Mouse (Mus musculus): ENCODE measurements at regions not wholly inside any gene's neighbourhood (a gene's known extent, or its start where the extent isn't known, plus 50 kb on each side); places are given as distances from the start of the nearest gene placed in this dataset.
A peak's percentile ranks its signal among the peaks of the same experiment; 100 is the strongest.

GRCm38 (mm10) chr3:149306291-149306690 lies 315.9 kb upstream of the Adgrl2 start:
- H3K4me2 ChIP-seq (replicated peaks; ENCODE audit: low read depth, low read length), result no peak overlapping the region
- ATAC-seq (no peak), DNase-seq (ENCODE audit: low spot score) (no peak)
- H3K27ac ChIP-seq (ENCODE audit: low read length), result no peak overlapping the region
- H3K4me1 ChIP-seq (ENCODE audit: insufficient read depth, low read depth, low read length), result no peaks in the 10 kb centered on the region
- no peak overlapping the region for H3K9ac ChIP-seq (replicated peaks; ENCODE audit: low read depth)
- no peaks in the 10 kb centered on the region for H3K27me3 ChIP-seq (replicated peaks; ENCODE audit: insufficient read depth, low read length)
- no peaks in the 10 kb centered on the region for H3K36me3 ChIP-seq (ENCODE audit: insufficient read depth, low read length)
- TF ChIP-seq CTCF (IDR thresholded peaks at IDR 0.05), result no peak
- TF ChIP-seq EP300 (IDR thresholded peaks at IDR 0.05), result no peak
- H3K4me3 ChIP-seq (ENCODE audit: low read depth, low read length), result no peak overlapping the region
- no peaks in the 10 kb centered on the region for H3K9me3 ChIP-seq (ENCODE audit: low read length)
- 63% methylated on average over 5 of the region's 5 CpGs for WGBS

- H3K9ac ChIP-seq (replicated peaks; ENCODE audit: low read depth), result no peak overlapping the region
- no peak for ATAC-seq
- WGBS, result 54% methylated on average over 5 of the region's 5 CpGs
- no peaks in the 10 kb centered on the region for H3K36me3 ChIP-seq (ENCODE audit: insufficient read depth, low read length)
- H3K4me2 ChIP-seq (replicated peaks; ENCODE audit: low read depth, low read length), result no peak overlapping the region
- H3K9me3 ChIP-seq (ENCODE audit: low read length), result no peaks in the 10 kb centered on the region
- H3K4me3 ChIP-seq (ENCODE audit: low read depth, low read length), result no peak overlapping the region
- TF ChIP-seq EP300 (IDR thresholded peaks at IDR 0.05), result no peak
- TF ChIP-seq CTCF (IDR thresholded peaks at IDR 0.05), result no peak
- H3K4me1 ChIP-seq (ENCODE audit: insufficient read depth, low read depth, low read length), result no peaks in the 10 kb centered on the region
- H3K27me3 ChIP-seq (replicated peaks; ENCODE audit: insufficient read depth, low read length), result no peaks in the 10 kb centered on the region
- H3K27ac ChIP-seq (ENCODE audit: low read length), result no peak overlapping the region
- DNase-seq (ENCODE audit: low spot score), result no peak
Measured at GRCm38 (mm10) chr3:149305440-149305839, 315.1 kb upstream of the Adgrl2 start.

DNA sequence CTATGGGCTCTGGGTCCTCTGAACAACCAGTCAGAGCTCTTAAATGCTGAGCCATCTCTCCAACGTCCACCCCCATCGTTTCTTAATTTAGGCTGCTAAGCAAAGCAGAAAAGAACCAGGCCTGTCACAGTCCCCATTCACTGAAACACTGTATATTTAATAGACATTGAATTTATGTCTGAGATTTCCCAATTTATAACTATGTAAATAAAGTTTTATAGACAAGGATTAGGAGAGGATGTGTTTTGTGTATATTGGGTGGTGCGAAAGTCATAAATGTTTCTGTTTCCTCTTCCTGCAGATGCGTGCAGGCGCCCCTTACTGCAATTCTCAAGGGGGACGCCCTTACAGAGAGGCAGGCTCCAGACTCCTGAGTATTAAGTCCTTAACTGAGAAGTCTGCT lies 314.7 kb upstream of the Adgrl2 start:
- DNase-seq (ENCODE audit: low spot score), result peak; percentile 62

DNA sequence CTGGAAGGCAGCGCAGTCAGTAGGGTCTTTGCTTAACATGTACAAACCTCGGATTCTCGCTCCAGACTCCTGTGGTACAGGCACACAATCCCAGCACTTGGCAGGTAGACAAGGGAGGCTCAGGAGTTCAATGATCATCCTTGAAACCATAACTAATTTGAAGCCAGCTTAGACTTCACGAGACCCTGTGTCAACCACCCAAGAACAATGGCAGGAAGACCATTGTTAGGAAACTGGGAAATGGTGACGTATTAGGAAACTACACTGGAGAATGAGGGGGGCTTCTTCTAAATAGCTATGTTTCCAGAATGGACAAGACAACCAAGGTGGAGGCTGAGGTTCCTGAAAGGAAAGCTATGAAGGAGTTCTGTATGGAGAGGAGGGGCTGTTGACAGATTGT lies 313.1 kb upstream of the Adgrl2 start:
- peak; percentile 69 for TF ChIP-seq EP300 (IDR thresholded peaks at IDR 0.05)
- TF ChIP-seq CTCF (IDR thresholded peaks at IDR 0.05), result no peak
- 73% methylated on average over 5 of the region's 5 CpGs for WGBS
- Histone ChIP-seq H3K27ac (ENCODE audit: low read length) (no peak overlapping the region), H3K4me1 (ENCODE audit: insufficient read depth, low read depth, low read length) (no peaks in the 10 kb centered on the region), H3K36me3 (ENCODE audit: insufficient read depth, low read length) (no peaks in the 10 kb centered on the region), H3K4me2 (replicated peaks; ENCODE audit: low read depth, low read length) (no peak overlapping the region), H3K9me3 (ENCODE audit: low read length) (no peaks in the 10 kb centered on the region), H3K27me3 (replicated peaks; ENCODE audit: insufficient read depth, low read length) (no peaks in the 10 kb centered on the region), H3K9ac (replicated peaks; ENCODE audit: low read depth) (no peak overlapping the region), H3K4me3 (ENCODE audit: low read depth, low read length) (no peak overlapping the region)
- DNase-seq (ENCODE audit: low spot score) (peak; percentile 39), ATAC-seq (peak; percentile 50)

More for the DNA sequence above, 314.7 kb upstream of the Adgrl2 start:
- 52% methylated on average over 6 of the region's 6 CpGs for WGBS
- no peaks in the 10 kb centered on the region for H3K36me3 ChIP-seq (ENCODE audit: insufficient read depth, low read length)
- H3K27me3 ChIP-seq (replicated peaks; ENCODE audit: insufficient read depth, low read length), result no peaks in the 10 kb centered on the region
- H3K4me1 ChIP-seq (ENCODE audit: insufficient read depth, low read depth, low read length), result no peaks in the 10 kb centered on the region
- no peak for TF ChIP-seq CTCF (IDR thresholded peaks at IDR 0.05)
- peak; percentile 92 for TF ChIP-seq EP300 (IDR thresholded peaks at IDR 0.05)
- no peak overlapping the region for H3K9ac ChIP-seq (replicated peaks; ENCODE audit: low read depth)
- peak; percentile 73 for ATAC-seq
- H3K9me3 ChIP-seq (ENCODE audit: low read length), result no peaks in the 10 kb centered on the region
- no peak overlapping the region for H3K4me3 ChIP-seq (ENCODE audit: low read depth, low read length)
- H3K27ac ChIP-seq (ENCODE audit: low read length), result no peak overlapping the region
- no peak overlapping the region for H3K4me2 ChIP-seq (replicated peaks; ENCODE audit: low read depth, low read length)

GRCm38 (mm10) chr3:149300002-149300401 lies 309.6 kb upstream of the Adgrl2 start:
- ATAC-seq, result no peak
- no peaks in the 10 kb centered on the region for H3K36me3 ChIP-seq (ENCODE audit: insufficient read depth, low read length)
- 66% methylated on average over 4 of the region's 4 CpGs for WGBS
- H3K4me2 ChIP-seq (replicated peaks; ENCODE audit: low read depth, low read length), result no peak overlapping the region
- H3K27me3 ChIP-seq (replicated peaks; ENCODE audit: insufficient read depth, low read length), result no peaks in the 10 kb centered on the region
- no peak overlapping the region for H3K9ac ChIP-seq (replicated peaks; ENCODE audit: low read depth)
- H3K4me3 ChIP-seq (ENCODE audit: low read depth, low read length), result no peak overlapping the region
- TF ChIP-seq CTCF (IDR thresholded peaks at IDR 0.05) (no peak), EP300 (IDR thresholded peaks at IDR 0.05) (no peak)
- no peak overlapping the region for H3K27ac ChIP-seq (ENCODE audit: low read length)
- DNase-seq (ENCODE audit: low spot score), result no peak
- no peaks in the 10 kb centered on the region for H3K4me1 ChIP-seq (ENCODE audit: insufficient read depth, low read depth, low read length)
- no peaks in the 10 kb centered on the region for H3K9me3 ChIP-seq (ENCODE audit: low read length)

- no peaks in the 10 kb centered on the region for H3K9me3 ChIP-seq (ENCODE audit: low read length)
- ATAC-seq (no peak), DNase-seq (ENCODE audit: low spot score) (no peak)
- H3K9ac ChIP-seq (replicated peaks; ENCODE audit: low read depth), result no peak overlapping the region
- TF ChIP-seq EP300 (IDR thresholded peaks at IDR 0.05), result no peak
- TF ChIP-seq CTCF (IDR thresholded peaks at IDR 0.05), result no peak
- H3K4me3 ChIP-seq (ENCODE audit: low read depth, low read length), result no peak overlapping the region
- H3K4me1 ChIP-seq (ENCODE audit: insufficient read depth, low read depth, low read length), result no peaks in the 10 kb centered on the region
- H3K36me3 ChIP-seq (ENCODE audit: insufficient read depth, low read length), result no peaks in the 10 kb centered on the region
- no peak overlapping the region for H3K27ac ChIP-seq (ENCODE audit: low read length)
- no peaks in the 10 kb centered on the region for H3K27me3 ChIP-seq (replicated peaks; ENCODE audit: insufficient read depth, low read length)
- H3K4me2 ChIP-seq (replicated peaks; ENCODE audit: low read depth, low read length), result no peak overlapping the region
- WGBS, result 78% methylated on average over 10 of the region's 10 CpGs
Measured at GRCm38 (mm10) chr3:149296419-149296962, 306.1 kb upstream of the Adgrl2 start.

GRCm38 (mm10) chr3:149295942-149296341 lies 305.6 kb upstream of the Adgrl2 start:
- H3K36me3 ChIP-seq (ENCODE audit: insufficient read depth, low read length), result no peaks in the 10 kb centered on the region
- ATAC-seq, result no peak
- no peaks in the 10 kb centered on the region for H3K27me3 ChIP-seq (replicated peaks; ENCODE audit: insufficient read depth, low read length)
- no peak overlapping the region for H3K27ac ChIP-seq (ENCODE audit: low read length)
- TF ChIP-seq CTCF (IDR thresholded peaks at IDR 0.05), result no peak
- TF ChIP-seq EP300 (IDR thresholded peaks at IDR 0.05), result no peak
- H3K4me2 ChIP-seq (replicated peaks; ENCODE audit: low read depth, low read length), result no peak overlapping the region
- H3K9ac ChIP-seq (replicated peaks; ENCODE audit: low read depth), result no peak overlapping the region
- WGBS, result 87% methylated on average over 5 of the region's 7 CpGs
- DNase-seq (ENCODE audit: low spot score), result no peak
- no peaks in the 10 kb centered on the region for H3K9me3 ChIP-seq (ENCODE audit: low read length)
- H3K4me1 ChIP-seq (ENCODE audit: insufficient read depth, low read depth, low read length), result no peaks in the 10 kb centered on the region
- H3K4me3 ChIP-seq (ENCODE audit: low read depth, low read length), result no peak overlapping the region

Measured in lung, postnatal 0 days (tissue).